Mouse (Mus musculus): ENCODE data around the gene Clstn1.

DNA sequence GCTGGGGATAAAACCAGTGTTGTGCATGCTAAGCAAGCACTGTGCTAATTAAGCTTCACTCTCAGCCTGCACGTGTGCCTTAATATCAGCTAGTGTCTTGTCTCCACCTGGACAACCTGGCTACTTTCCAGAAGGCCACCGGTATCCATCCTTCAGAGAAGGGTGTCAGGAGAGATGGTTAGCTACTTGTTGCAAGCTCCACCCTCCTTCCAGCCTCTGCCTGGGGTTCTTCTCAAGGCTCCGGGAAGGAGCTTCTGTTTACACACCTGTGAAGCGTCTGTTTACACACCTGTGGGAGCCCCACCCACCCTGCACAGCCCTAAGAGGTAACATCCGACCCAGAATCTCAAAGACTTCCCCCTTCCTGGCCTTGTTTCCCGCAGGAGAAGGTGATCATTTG is 17.6 kb upstream of the Clstn1 start:
- no peak for TF ChIP-seq MAX (IDR thresholded peaks at IDR 0.05; ENCODE audit: low read length)
- TF ChIP-seq GATA1 (IDR thresholded peaks at IDR 0.05; ENCODE audit: low read depth, low read length) = no peak
- no peak for TF ChIP-seq CTCF (IDR thresholded peaks at IDR 0.05 in 2 of 3, conservative IDR thresholded peaks at IDR 0.05 in 1 of 3; ENCODE audit: control insufficient read depth in 1 of 3, insufficient read depth in 1 of 3, low read depth in 2 of 3, low read length in 3 of 3, poor library complexity in 1 of 3, severe bottlenecking in 1 of 3)
- no peak for TF ChIP-seq EP300 (IDR thresholded peaks at IDR 0.05; ENCODE audit: low read depth in 1 of 2, low read length in 2 of 2)
- TF ChIP-seq POLR2A (IDR thresholded peaks at IDR 0.05; ENCODE audit: control insufficient read depth in 1 of 2, insufficient read depth in 1 of 2, low read depth in 1 of 2, low read length in 2 of 2, poor library complexity in 1 of 2) = no peak
- TF ChIP-seq NELFE (IDR thresholded peaks at IDR 0.05; ENCODE audit: low read depth, low read length) = no peak
- TF ChIP-seq BHLHE40 (IDR thresholded peaks at IDR 0.05; ENCODE audit: borderline replicate concordance, low read depth, low read length) = no peak
- TF ChIP-seq POLR2AphosphoS5 (IDR thresholded peaks at IDR 0.05; ENCODE audit: borderline replicate concordance, low read depth, low read length) = no peak
- TF ChIP-seq TAL1 (IDR thresholded peaks at IDR 0.05; ENCODE audit: low read length) = no peak
